Mouse (Mus musculus) spleen, adult 2 months (tissue): ENCODE results near the gene Fkrp. TPM values are rescaled to one million over a fixed set of nuclear protein-coding genes. Genes with fewer than 3 reads are reported as not detected.

Experiments
- DNase-seq, 2 experiments: peaks; one replicate each; pipeline versions ENCODE4 v3.0.0 to v3.0.0-alpha.2; 2012 to 2021; ENCODE audit warnings: low spot score in 2 of 2, low read depth in 1 of 2
- H3K27ac ChIP-seq: fragments of 200-500 bp; 2 replicates; pipeline ENCODE4 v1.5.1; 2012; ENCODE audit warnings: low read length, inconsistent platforms; ENCODE audit not compliant: insufficient read depth
- H3K27me3 ChIP-seq: fragments of 200-500 bp; 2 replicates; pipeline ENCODE4 v1.6.1; 2012; ENCODE audit warnings: mild to moderate bottlenecking, moderate library complexity, low read length, inconsistent platforms; ENCODE audit not compliant: control insufficient read depth, insufficient read depth
- H3K36me3 ChIP-seq: fragments of 200-500 bp; 2 replicates; pipeline ENCODE4 v1.6.1; 2012; ENCODE audit warnings: mild to moderate bottlenecking, low read length, inconsistent platforms; ENCODE audit not compliant: control insufficient read depth, insufficient read depth
- H3K4me1 ChIP-seq: fragments of 200-500 bp; 2 replicates; pipeline ENCODE4 v1.6.1; 2011; ENCODE audit warnings: inconsistent platforms; ENCODE audit not compliant: control insufficient read depth, insufficient read depth, insufficient read length
- H3K4me3 ChIP-seq: fragments of 200-500 bp; 2 replicates; pipeline ENCODE4 v1.5.1; 2011; ENCODE audit warnings: mild to moderate bottlenecking, inconsistent platforms; ENCODE audit not compliant: insufficient read depth, insufficient read length; ENCODE audit errors: extremely low read depth
- CTCF ChIP-seq: fragments of 200-500 bp; IDR thresholded peaks from 2 replicates; pipeline ENCODE4 v1.5.1; 2011; ENCODE audit warnings: mild to moderate bottlenecking, inconsistent platforms; ENCODE audit not compliant: insufficient read depth, insufficient read length, insufficient replicate concordance; ENCODE audit errors: extremely low read depth
- POLR2A ChIP-seq: fragments of 200-500 bp; IDR thresholded peaks from 2 replicates; pipeline ENCODE4 v1.6.1; 2011; ENCODE audit warnings: low read depth, low read length, inconsistent platforms
- WGBS: fragments of 180-500 bp; shearing (Covaris S2); methylation state at CpG from one replicate; pipeline ENCODE4 v1.1.7; 2018; 5-methylcytosine and 5-hydroxymethylcytosine counted together
- polyA plus RNA-seq: library from polyadenylated mRNA; depleted of rRNA; stranded (reverse); fragments of >200 nt; gene quantifications from 2 replicates; pipeline ENCODE4 v1.2.3, GENCODE M21; 2012

Fkrp gene
- polyA plus RNA-seq, 1 experiment, result 28.6 TPM

DNA sequence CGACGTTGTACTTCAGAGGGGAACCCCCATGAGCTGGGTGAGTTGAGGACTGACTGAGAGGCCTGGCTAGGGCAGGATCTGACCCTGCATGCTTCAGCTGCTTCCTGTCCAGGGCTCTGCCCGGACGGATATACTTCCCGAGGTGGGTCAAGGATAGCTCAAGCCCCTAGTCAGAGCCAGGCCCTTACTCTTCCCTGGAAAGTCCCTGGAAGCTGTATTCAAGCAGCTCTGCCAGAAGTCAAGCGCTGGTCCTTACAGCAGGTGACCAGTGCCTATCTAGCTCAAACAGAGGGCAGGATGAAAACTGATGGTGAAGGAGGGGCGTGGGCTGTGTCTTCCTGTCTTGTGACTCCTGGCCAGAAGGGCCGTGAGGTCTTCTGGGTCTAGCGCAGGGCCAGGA, 13.9 kb upstream of the Fkrp start:
- H3K27me3 ChIP-seq, result no peaks in the 10 kb centered on the region
- DNase-seq, result no peak
- WGBS, result 86% methylated on average over 9 of the region's 9 CpGs
- H3K4me3 ChIP-seq, result no peak overlapping the region
- H3K27ac ChIP-seq, result no peak overlapping the region
- peaks cover 52% of the 10 kb centered on the region for H3K36me3 ChIP-seq
- H3K4me1 ChIP-seq, result peaks cover 22% of the 10 kb centered on the region; the same call in 1 of the 2 replicates
- no peak for TF ChIP-seq POLR2A
- TF ChIP-seq CTCF, result no peak

DNA sequence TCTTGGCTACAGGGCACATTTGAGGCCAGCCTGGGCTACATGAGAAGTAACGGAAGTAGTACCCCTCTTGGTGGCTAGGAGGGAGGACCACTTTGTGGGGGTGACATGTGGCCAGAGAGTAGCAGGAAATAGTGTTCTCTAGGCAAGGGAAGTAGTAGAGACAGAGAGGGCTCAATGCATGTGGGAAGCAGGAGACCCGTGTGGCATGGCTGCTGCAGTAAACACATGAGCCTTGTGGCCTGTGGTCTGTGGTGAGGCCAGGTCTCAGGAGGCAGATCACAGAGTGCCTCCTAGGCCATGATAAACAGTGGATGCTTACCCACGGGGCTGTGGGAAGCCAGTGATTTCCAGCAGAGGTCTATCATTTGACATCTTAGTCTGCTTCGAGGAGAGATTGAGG, 10.7 kb upstream of the Fkrp start:
- Histone ChIP-seq H3K4me1 (peaks cover 24% of the 10 kb centered on the region; the same call in 1 of the 2 replicates), H3K27ac (peak overlapping the region; percentile 55), H3K4me3 (no peak overlapping the region), H3K36me3 (peaks cover 40% of the 10 kb centered on the region), H3K27me3 (no peaks in the 10 kb centered on the region)
- 19% methylated on average over 4 of the region's 4 CpGs for WGBS
- TF ChIP-seq POLR2A, result no peak
- TF ChIP-seq CTCF, result no peak
- no peak for DNase-seq

DNA sequence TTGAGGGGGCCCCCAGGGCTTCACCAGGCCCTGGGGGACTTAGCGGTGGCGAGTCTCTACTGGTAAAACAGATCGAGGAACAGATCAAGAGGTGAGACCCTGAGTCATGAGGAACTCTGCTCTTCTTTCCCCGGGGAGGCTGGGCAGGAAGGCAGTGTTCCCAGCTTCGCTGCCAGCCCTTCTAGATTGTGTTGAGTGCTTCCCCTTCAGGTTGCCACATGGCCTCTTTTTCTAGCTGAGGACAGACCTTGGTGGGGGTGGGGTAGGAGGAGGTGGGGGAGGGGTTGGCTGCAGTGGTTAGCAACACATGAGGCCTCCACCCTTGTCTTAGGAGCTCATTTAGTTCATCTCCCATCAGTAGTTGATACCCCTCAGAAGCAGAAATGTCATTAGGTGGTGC, 10.0 kb upstream of the Fkrp start:
- Histone ChIP-seq H3K36me3 (peaks cover 34% of the 10 kb centered on the region), H3K27me3 (no peaks in the 10 kb centered on the region), H3K4me1 (peaks cover 24% of the 10 kb centered on the region; the same call in 1 of the 2 replicates), H3K27ac (peak overlapping the region; percentile 55; the same call in 1 of the 2 replicates), H3K4me3 (no peak overlapping the region)
- WGBS, result 21% methylated on average over 5 of the region's 5 CpGs
- DNase-seq, result no peak
- TF ChIP-seq CTCF (no peak), POLR2A (no peak)

DNA sequence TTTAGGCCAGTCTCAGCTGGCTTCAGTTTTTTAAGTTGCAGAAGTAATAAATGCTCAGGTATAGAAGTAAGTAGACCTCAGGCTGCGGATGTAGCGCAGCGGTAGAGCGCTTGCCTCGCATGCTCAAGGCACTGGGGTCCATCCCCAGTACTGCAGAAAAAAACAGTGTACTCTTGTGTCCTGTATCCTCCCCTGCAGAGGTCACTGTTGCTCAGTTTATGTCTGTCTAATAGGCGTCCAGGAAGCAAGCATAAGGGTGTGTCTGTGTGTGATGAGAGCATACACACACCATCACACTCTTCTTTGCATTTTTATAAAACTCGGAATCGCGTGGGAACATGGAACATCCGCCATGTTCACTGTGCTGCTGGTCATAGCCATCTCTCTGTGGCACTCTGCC, 9.3 kb upstream of the Fkrp start:
- no peaks in the 10 kb centered on the region for H3K27me3 ChIP-seq
- DNase-seq, result peak; percentile 70 to 76
- TF ChIP-seq POLR2A (no peak), CTCF (peak; percentile 50; the same call in 1 of the 2 replicates)
- H3K36me3 ChIP-seq, result peaks cover 26% of the 10 kb centered on the region
- H3K4me1 ChIP-seq, result peaks cover 29% of the 10 kb centered on the region; the same call in 1 of the 2 replicates
- WGBS, result 62% methylated on average over 10 of the region's 10 CpGs
- H3K4me3 ChIP-seq, result no peak overlapping the region
- peak overlapping the region; percentile 4; the same call in 1 of the 2 replicates for H3K27ac ChIP-seq

DNA sequence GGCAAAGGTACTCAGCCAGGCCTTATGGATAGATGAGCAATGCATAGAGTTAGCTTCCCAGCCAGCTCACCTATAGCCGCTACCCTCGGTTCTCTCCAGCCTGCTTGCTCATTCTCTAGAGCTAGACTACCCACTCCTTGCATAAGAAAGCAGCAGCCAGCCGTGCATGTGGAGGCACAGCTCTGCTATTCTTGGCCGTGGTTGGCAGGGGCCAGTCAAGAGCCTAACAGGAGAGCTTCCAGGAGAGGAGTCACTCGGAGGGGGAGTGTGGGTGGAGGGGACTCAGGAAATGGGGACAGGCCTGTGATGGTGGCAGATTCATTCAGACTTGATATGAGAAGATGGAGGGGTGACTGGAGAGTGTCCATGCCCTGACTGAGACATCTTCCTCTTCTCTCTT, 7.2 kb upstream of the Fkrp start:
- H3K4me1 ChIP-seq, result peaks cover 37% of the 10 kb centered on the region; the same call in 1 of the 2 replicates
- WGBS, result 81% methylated on average over 5 of the region's 5 CpGs
- peaks cover 7% of the 10 kb centered on the region; the same call in 1 of the 2 replicates for H3K36me3 ChIP-seq
- H3K27me3 ChIP-seq, result no peaks in the 10 kb centered on the region
- TF ChIP-seq POLR2A (no peak), CTCF (no peak)
- DNase-seq, result no peak
- no peak overlapping the region for H3K27ac ChIP-seq
- no peak overlapping the region for H3K4me3 ChIP-seq

DNA sequence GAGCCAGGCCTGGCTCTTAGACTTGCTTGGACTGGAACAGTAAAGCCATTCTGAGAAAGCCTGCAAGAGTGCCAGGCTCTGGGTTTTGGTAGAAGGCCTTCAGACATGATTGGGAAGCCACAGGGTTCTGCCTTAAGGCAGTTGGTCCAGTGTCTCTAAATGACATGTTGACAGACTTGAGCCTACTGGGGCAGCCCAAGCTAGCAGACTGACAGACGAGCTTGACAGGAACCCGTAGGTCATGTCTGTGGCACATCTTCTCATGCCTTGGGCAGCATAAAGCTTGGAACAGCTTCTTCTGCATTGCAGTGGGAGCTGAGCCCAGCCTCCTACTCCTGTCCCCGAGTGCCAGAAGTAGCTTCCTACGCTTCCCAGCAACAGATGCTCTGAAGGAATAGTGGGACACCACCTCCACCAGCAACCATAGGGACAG, 5.2 kb upstream of the Fkrp start:
- WGBS, result 79% methylated on average over 4 of the region's 4 CpGs
- peaks cover 29% of the 10 kb centered on the region; the same call in 1 of the 2 replicates for H3K4me1 ChIP-seq
- DNase-seq, result no peak

DNA sequence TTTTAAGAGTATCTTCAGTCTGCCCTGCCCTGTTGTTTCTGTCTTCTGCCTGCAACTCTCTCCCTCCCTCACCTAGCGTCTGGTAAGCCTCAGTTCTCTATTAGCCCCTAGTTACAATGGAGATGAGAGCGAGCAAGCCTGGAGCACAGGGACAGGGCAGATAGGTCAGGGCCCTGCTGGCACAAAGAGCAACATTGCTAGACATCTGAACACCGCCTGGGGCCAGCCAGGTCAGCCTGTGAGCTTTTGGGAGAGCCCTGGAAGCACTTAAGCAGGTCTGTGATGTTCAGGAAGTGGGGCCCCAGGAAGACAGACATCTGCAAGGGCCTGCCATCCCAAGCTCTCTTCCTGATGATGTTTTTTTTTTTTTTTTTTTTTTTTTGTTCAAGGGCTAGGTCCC, 4.6 kb upstream of the Fkrp start:
- 69% methylated on average over 3 of the region's 3 CpGs for WGBS
- TF ChIP-seq CTCF, result no peak
- no peak for TF ChIP-seq POLR2A
- H3K36me3 ChIP-seq, result peaks cover 4% of the 10 kb centered on the region; the same call in 1 of the 2 replicates
- H3K4me1 ChIP-seq, result peaks cover 26% of the 10 kb centered on the region; the same call in 1 of the 2 replicates
- no peak overlapping the region for H3K27ac ChIP-seq
- DNase-seq, result no peak
- H3K4me3 ChIP-seq, result no peak overlapping the region
- no peaks in the 10 kb centered on the region for H3K27me3 ChIP-seq

More for the DNA sequence above, 5.2 kb upstream of the Fkrp start:
- H3K4me3 ChIP-seq, result no peak overlapping the region
- H3K27me3 ChIP-seq, result no peaks in the 10 kb centered on the region
- TF ChIP-seq CTCF (no peak), POLR2A (no peak)
- H3K36me3 ChIP-seq, result peaks cover 4% of the 10 kb centered on the region; the same call in 1 of the 2 replicates
- H3K27ac ChIP-seq, result no peak overlapping the region
